Mouse (Mus musculus) bone marrow, adult 2 months (tissue): ENCODE results near the gene Retreg1.

ENCODE experiments used
- CTCF ChIP-seq: fragments of 200-500 bp; IDR thresholded peaks from 2 replicates; pipeline ENCODE4 v1.5.1; 2011; ENCODE audit warnings: low read length, control low read depth; ENCODE audit not compliant: control insufficient read depth, insufficient read depth
- POLR2A ChIP-seq: fragments of 200-500 bp; IDR thresholded peaks from 2 replicates; pipeline ENCODE4 v1.6.1; 2011; ENCODE audit warnings: low read depth, mild to moderate bottlenecking, control low read depth, low read length, borderline replicate concordance; ENCODE audit not compliant: control insufficient read depth

GRCm38 (mm10) chr15:25900540-25900939 lies 57.6 kb downstream of the Retreg1 start:
- no peak for TF ChIP-seq POLR2A
- TF ChIP-seq CTCF: peak; percentile 86
